Mouse (Mus musculus) liver, embryonic 11.5 days (tissue): ENCODE measurements around the gene Acp5. TPM values are rescaled to one million over a fixed set of nuclear protein-coding genes. Genes with fewer than 3 reads are reported as not detected.
A peak's percentile ranks its signal among the peaks of the same experiment; 100 is the strongest.
"Not testable (repeated sequence)": the region's sequence is repeated elsewhere in the genome, so short reads cannot be mapped to it uniquely, and the experiment has no call there.

ENCODE experiments used
- ATAC-seq: fragments of 200-750 bp; cut with Nextera tagmentation; replicated peaks from 2 replicates; pipeline ENCODE4 v1.8.0; 2017; ENCODE audit warnings: moderate number of reproducible peaks, mild to moderate bottlenecking, moderate TSS enrichment, moderate library complexity; ENCODE audit not compliant: low FRiP score
- DNase-seq: peaks from one replicate; pipeline ENCODE4 v3.0.0-alpha.2; 2017; ENCODE audit warnings: low spot score
- H3K27ac ChIP-seq: fragments of 300-500 bp; sonication (generic); 2 replicates; pipeline ENCODE4 v1.5.1; 2014; ENCODE audit warnings: mild to moderate bottlenecking, low read depth, low read length, control low read depth
- H3K27me3 ChIP-seq: fragments of 300-500 bp; sonication (generic); replicated peaks from 2 replicates; pipeline ENCODE4 v1.6.1; 2014; ENCODE audit warnings: low read length, mixed read lengths; ENCODE audit not compliant: control insufficient read depth, insufficient read depth
- H3K36me3 ChIP-seq: fragments of 300-500 bp; sonication (generic); 2 replicates; pipeline ENCODE4 v1.6.1; 2014; ENCODE audit warnings: mild to moderate bottlenecking, low read length, moderate library complexity, mixed read lengths; ENCODE audit not compliant: control insufficient read depth, insufficient read depth
- H3K4me1 ChIP-seq: fragments of 300-500 bp; sonication (generic); replicated peaks from 2 replicates; pipeline ENCODE4 v1.6.1; 2014; ENCODE audit warnings: low read length, mixed read lengths; ENCODE audit not compliant: control insufficient read depth, insufficient read depth
- H3K4me2 ChIP-seq: fragments of 300-500 bp; sonication (generic); 2 replicates; pipeline ENCODE4 v1.6.1; 2014; ENCODE audit warnings: mild to moderate bottlenecking, control low read depth, moderate library complexity
- H3K4me3 ChIP-seq: fragments of 300-500 bp; sonication (generic); 2 replicates; pipeline ENCODE4 v1.5.1; 2014; ENCODE audit warnings: low read depth, low read length, control low read depth
- H3K9ac ChIP-seq: fragments of 300-500 bp; sonication (generic); 2 replicates; pipeline ENCODE4 v1.6.1; 2014; ENCODE audit warnings: low read depth, low read length, control low read depth
- H3K9me3 ChIP-seq: fragments of 300-500 bp; sonication (generic); 2 replicates; pipeline ENCODE4 v1.6.1; 2016; ENCODE audit warnings: low read length, inconsistent platforms, mixed read lengths; ENCODE audit not compliant: control insufficient read depth
- WGBS: fragments of 180-500 bp; shearing (Covaris S2); extraction: QIAGEN DNeasy Blood & Tissue Kit; methylation state at CpG from one replicate; pipeline ENCODE4 v1.1.7; 2014; 5-methylcytosine and 5-hydroxymethylcytosine counted together
- polyA plus RNA-seq: library from polyadenylated mRNA; unstranded; fragments of >200 nt; fragmentation: Nextera tagmentation; extraction: Ambion mirVana; gene quantifications from 2 replicates; pipeline ENCODE4 v1.2.1, GENCODE M21; 2014

Gene Acp5
- polyA plus RNA-seq, 1 experiment from 2014 or later = 156 TPM

DNA sequence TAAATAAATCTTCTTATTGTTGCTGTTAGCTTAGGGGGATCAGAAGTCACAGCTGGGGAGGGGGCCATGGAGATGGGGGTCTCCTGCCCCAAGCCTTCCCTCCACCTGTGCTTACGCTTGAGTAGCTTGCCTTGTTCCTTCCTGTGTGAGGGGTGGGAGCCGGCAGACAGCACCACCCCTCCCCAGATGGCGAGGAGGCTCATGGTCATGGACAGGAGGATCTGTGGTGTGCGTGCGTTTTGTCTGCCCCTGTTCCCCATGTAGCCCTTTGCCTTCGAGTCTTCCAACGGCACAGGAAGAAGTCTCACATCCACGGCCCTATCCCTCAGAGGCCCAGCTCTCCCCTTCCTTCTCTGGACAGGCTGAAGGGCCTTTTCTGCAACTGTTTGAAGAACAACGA lies 26.8 kb upstream of the Acp5 start:
- no peaks in the 10 kb centered on the region for H3K36me3 ChIP-seq
- ATAC-seq (no peak), DNase-seq (no peak)
- H3K4me2 ChIP-seq = no peak overlapping the region
- H3K4me1 ChIP-seq = peaks cover 7% of the 10 kb centered on the region
- H3K27me3 ChIP-seq = peaks cover 8% of the 10 kb centered on the region; the same call in 1 of the 2 replicates
- WGBS = 74% methylated on average over 9 of the region's 9 CpGs
- no peak overlapping the region for H3K27ac ChIP-seq
- H3K4me3 ChIP-seq = no peak overlapping the region
- H3K9me3 ChIP-seq = no peaks in the 10 kb centered on the region
- H3K9ac ChIP-seq = no peak overlapping the region

DNA sequence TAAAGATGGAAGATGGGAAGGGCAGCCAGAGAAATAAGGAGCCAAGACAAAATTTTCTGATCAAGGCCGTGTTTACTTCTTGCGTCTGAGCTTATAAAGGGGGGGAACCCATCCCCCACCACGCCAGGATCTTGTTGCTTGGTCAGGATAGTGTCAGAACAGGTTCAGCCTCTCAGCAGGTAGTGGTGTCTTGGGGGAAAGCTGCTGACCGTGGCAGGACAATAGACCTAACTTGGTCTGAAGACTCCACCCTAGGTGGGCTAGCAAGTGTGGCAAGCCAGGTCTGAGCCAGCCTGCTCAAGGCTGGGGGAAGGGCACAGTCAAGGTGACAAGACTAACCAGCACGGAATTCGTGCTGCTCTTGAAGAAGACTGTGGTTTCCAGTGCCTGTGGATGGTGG lies 25.8 kb upstream of the Acp5 start:
- Histone ChIP-seq H3K27ac (no peak overlapping the region), H3K4me1 (peaks cover 10% of the 10 kb centered on the region), H3K27me3 (peaks cover 8% of the 10 kb centered on the region; the same call in 1 of the 2 replicates), H3K36me3 (no peaks in the 10 kb centered on the region), H3K9ac (no peak overlapping the region), H3K4me2 (no peak overlapping the region), H3K9me3 (no peaks in the 10 kb centered on the region), H3K4me3 (no peak overlapping the region)
- WGBS = 43% methylated on average over 6 of the region's 6 CpGs
- no peak for DNase-seq
- ATAC-seq = no peak

DNA sequence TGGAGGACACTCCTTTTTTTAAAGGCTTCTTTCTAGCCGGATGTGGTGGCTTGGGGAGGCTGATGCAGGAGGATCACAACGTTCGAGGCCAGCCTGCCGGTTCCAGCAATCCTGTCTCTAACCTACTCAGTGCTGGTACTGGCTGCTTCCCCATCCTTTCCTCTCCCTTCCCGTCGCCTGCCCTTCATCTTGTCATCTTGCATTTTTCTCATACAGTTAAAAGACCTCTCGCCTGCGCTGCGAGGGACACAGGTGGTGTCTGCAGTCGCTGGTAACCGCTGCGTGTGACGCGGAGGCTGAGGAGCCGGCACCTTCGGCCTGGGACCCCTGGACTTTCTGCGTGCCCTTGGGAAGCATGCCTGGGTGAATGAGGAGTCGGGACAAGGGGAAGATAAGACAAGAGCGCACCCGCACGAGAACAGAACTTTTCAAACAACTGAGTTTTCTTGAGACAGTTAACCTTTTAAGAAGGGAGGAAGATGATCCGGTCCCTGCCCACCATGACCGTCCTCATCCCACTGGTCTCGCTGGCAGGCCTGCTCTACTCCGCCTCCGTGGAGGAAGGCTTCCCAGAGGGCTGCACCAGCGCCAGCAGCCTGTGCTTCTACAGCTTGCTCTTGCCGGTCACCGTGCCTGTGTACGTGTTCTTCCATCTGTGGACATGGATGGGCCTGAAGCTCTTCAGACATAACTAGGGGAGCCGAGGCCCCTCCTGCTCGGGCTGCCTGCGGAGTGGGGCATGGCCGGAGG lies 22.2 kb upstream of the Acp5 start:
- WGBS = 55% methylated on average over 34 of the region's 34 CpGs
- H3K9me3 ChIP-seq = peaks cover 2% of the 10 kb centered on the region; the same call in 1 of the 2 replicates

DNA sequence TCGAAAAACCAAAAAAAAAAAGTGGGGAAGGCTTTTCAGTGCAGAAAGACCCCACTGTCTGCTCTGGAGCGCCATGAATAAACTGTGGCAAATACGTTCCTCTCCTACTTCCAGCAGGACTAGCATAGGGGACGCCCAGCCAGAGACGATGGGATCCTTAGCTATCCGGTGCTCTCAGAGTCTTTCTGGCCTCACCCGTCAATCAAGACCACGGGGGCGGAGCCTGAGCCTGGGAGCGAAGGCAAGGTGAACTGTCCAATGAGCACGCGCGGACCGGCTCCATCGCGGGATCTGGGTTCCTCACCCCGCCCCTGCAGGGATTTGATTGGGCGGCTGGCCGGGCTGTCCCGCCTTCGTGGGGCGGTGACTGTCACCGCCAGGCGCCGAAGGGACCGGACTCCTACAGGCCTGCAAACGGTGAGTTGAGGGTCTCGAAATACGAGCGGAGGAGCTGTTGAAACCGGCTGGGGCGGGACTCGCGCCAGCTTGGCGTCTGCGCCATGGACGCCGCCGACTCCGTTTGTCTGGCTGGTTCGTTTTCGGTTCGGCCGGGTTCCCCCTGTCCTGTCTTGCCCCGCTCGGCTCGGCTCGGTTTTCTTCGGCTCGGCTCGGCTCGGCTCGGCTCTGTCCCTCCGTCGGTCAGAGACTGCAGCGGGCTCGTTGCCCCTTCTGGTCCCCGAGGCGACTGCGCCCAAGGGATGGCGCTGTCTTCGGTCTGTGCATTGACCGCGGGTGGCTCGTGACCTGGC lies 21.2 kb upstream of the Acp5 start, which contains the start of gene Pigyl:
Gene Pigyl (plus strand): TSS at position 350 of the 749 bp plus-strand sequence.
- Histone ChIP-seq H3K36me3 (no peaks in the 10 kb centered on the region), H3K4me2 (peak within 1 kb of the TSS; percentile 93), H3K27ac (peak within 1 kb of the TSS; percentile 56), H3K27me3 (no peaks in the 10 kb centered on the region; the same call in 1 of the 2 replicates), H3K4me1 (peaks cover 13% of the 10 kb centered on the region), H3K9me3 (peaks cover 3% of the 10 kb centered on the region; the same call in 1 of the 2 replicates), H3K4me3 (peak within 1 kb of the TSS; percentile 70), H3K9ac (peak within 1 kb of the TSS; percentile 84)
- DNase-seq = peak; percentile 98
- peak; percentile 98 for ATAC-seq
- under 1% methylated on average over 65 of the region's 65 CpGs for WGBS

More for the DNA sequence above, 22.2 kb upstream of the Acp5 start:
- Histone ChIP-seq H3K36me3 (no peaks in the 10 kb centered on the region), H3K27ac (no peak overlapping the region), H3K27me3 (no peaks in the 10 kb centered on the region; the same call in 1 of the 2 replicates), H3K4me3 (peak overlapping the region; percentile 70), H3K4me1 (peaks cover 13% of the 10 kb centered on the region), H3K9ac (peak overlapping the region; percentile 84), H3K4me2 (peak overlapping the region; percentile 93)
- ATAC-seq = no peak
- no peak for DNase-seq

DNA sequence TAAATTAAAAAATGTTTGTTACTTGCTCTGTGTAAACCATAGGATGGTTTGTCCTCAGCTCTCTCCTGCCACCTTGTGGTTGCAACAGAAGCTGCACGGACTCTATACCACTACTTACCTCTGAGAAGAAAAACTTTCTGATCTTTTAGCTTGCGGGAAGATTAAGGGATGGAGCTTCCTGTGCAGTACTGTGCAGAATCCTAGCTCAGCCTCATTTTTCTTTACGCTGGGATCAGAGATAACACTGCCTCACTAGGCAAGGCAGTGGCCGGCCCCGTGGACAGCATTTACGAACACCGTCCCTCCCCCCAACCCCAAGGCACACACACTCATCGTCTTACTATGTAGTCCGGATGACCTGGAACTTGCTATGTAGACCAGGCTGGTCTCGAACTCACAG lies 20.1 kb upstream of the Acp5 start:
- Histone ChIP-seq H3K36me3 (no peaks in the 10 kb centered on the region), H3K9me3 (peaks cover 3% of the 10 kb centered on the region; the same call in 1 of the 2 replicates), H3K9ac (no peak overlapping the region), H3K27ac (no peak overlapping the region), H3K4me2 (peak overlapping the region; percentile 93), H3K4me1 (peaks cover 13% of the 10 kb centered on the region), H3K27me3 (no peaks in the 10 kb centered on the region; the same call in 1 of the 2 replicates), H3K4me3 (peak overlapping the region; percentile 21; the same call in 1 of the 2 replicates)
- DNase-seq (no peak), ATAC-seq (peak; percentile 30; the same call in 1 of the 2 replicates)
- WGBS = 14% methylated on average over 10 of the region's 10 CpGs

DNA sequence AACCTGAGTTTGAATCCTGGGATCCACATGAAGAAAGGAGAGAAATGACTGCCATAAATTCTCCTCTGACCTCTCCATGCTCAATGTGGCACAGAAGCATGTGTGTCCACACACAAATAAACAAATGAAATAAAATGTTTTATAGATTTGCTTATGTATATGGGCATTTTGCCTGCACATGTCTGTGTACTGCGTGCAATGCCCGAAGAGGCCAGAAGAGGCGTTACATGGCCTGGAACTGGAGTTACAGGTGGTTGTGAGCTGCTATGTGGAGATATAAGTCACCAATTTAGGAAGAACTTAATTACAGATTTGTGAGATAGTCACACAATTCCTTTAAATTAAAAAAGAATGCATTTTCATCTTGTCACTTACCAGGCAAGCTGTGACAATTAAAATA lies 18.3 kb upstream of the Acp5 start:
- no peaks in the 10 kb centered on the region for H3K36me3 ChIP-seq
- no peak overlapping the region for H3K27ac ChIP-seq
- no peak overlapping the region for H3K4me2 ChIP-seq
- ATAC-seq = no peak
- no peak for DNase-seq
- H3K4me1 ChIP-seq = peaks cover 13% of the 10 kb centered on the region
- 89% methylated on average over 3 of the region's 3 CpGs for WGBS
- H3K4me3 ChIP-seq = no peak overlapping the region
- no peaks in the 10 kb centered on the region; the same call in 1 of the 2 replicates for H3K27me3 ChIP-seq
- peaks cover 3% of the 10 kb centered on the region; the same call in 1 of the 2 replicates for H3K9me3 ChIP-seq
- H3K9ac ChIP-seq = no peak overlapping the region

DNA sequence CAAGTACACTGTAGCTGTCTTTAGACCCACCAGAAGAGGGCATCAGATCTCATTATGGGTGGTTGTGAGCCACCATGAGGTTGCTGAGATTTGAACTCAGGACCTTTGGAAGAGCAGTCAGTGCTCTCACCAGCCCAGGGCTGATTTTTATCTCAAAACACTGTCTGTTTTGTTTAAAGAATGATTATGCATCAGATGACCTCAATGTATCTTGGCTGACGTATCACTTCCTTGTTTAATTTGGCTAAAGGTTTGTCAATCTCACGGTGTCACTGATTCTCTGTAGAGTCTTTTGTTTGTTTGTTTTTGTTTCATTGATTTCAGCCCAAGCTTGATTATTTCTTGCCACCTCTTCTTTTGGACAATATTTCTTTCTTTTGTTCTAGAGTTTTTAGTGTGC lies 15.4 kb upstream of the Acp5 start:
- Histone ChIP-seq H3K4me2 (no peak overlapping the region), H3K4me3 (no peak overlapping the region), H3K4me1 (peaks cover 2% of the 10 kb centered on the region; the same call in 1 of the 2 replicates), H3K36me3 (no peaks in the 10 kb centered on the region), H3K27me3 (no peaks in the 10 kb centered on the region), H3K9me3 (peaks cover 3% of the 10 kb centered on the region; the same call in 1 of the 2 replicates), H3K9ac (no peak overlapping the region), H3K27ac (no peak overlapping the region)
- DNase-seq (no peak), ATAC-seq (no peak)
- 80% methylated on average over 2 of the region's 2 CpGs for WGBS

DNA sequence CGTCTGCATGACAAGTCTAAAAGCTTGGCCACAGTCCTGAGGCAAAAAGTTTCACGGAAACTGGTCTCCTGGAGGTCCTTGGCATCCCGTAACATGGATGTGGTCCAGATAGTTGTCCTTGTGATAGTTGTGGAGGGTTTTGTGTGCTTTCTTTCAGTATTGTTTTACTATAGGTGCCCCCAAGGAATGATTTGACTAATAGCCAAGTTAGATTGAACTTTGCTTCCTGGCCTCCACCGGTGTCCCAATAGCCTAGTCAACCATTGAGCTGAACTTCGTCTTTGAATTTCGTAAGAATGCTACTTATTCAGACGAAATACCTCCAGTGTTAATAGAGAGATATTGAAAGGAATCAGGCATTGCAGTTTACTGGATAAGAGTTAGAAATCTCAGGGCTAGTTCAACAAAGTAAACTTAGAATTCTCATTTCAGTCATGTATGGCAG lies 14.8 kb upstream of the Acp5 start:
- H3K27ac ChIP-seq, ATAC-seq, H3K27me3 ChIP-seq, H3K4me2 ChIP-seq, H3K9ac ChIP-seq, H3K4me3 ChIP-seq, H3K9me3 ChIP-seq, H3K36me3 ChIP-seq, H3K4me1 ChIP-seq, DNase-seq: not testable (repeated sequence)
- WGBS = 73% methylated on average over 7 of the region's 7 CpGs
